Mouse (Mus musculus): Measurements from ENCODE around the gene Hist1h2bf. TPM values are rescaled to one million over a fixed set of nuclear protein-coding genes. Genes with fewer than 3 reads are reported as not detected.

Hist1h2bf gene
- polyA plus RNA-seq, 1 experiment = 4.5 TPM

- Histone ChIP-seq H3K36me3 (ENCODE audit: control insufficient read depth, insufficient read depth) (no peaks in the 10 kb centered on the region), H3K27me3 (ENCODE audit: control insufficient read depth, insufficient read depth, insufficient read length) (no peaks in the 10 kb centered on the region), H3K79me2 (ENCODE audit: control insufficient read depth, insufficient read depth) (no peaks in the 10 kb centered on the region), H3K79me3 (ENCODE audit: low read depth) (no peaks in the 10 kb centered on the region), H3K4me3 (ENCODE audit: insufficient read depth, poor library complexity, severe bottlenecking) (peak overlapping the region; percentile 25), H3ac (ENCODE audit: control insufficient read depth, insufficient read length, low read depth) (peak overlapping the region; percentile 36)
- TF ChIP-seq FOSL1 (IDR thresholded peaks at IDR 0.05; ENCODE audit: insufficient read depth, low read length, poor library complexity, severe bottlenecking) (no peak), MAX (IDR thresholded peaks at IDR 0.05) (no peak), MYOG (IDR thresholded peaks at IDR 0.05; ENCODE audit: control insufficient read depth, extremely low read depth, insufficient read length) (no peak), MYOD1 (IDR thresholded peaks at IDR 0.05; ENCODE audit: control insufficient read depth, insufficient read length, low read depth) (no peak), CTCF (IDR thresholded peaks at IDR 0.05; ENCODE audit: control insufficient read depth, insufficient read depth, insufficient read length) (no peak), CEBPB (IDR thresholded peaks at IDR 0.05; ENCODE audit: low read depth) (no peak), USF1 (IDR thresholded peaks at IDR 0.05; ENCODE audit: low read depth) (no peak)
Measured at GRCm38 (mm10) chr13:23530181-23530900, 43.7 kb downstream of the Hist1h2bf start.

DNA sequence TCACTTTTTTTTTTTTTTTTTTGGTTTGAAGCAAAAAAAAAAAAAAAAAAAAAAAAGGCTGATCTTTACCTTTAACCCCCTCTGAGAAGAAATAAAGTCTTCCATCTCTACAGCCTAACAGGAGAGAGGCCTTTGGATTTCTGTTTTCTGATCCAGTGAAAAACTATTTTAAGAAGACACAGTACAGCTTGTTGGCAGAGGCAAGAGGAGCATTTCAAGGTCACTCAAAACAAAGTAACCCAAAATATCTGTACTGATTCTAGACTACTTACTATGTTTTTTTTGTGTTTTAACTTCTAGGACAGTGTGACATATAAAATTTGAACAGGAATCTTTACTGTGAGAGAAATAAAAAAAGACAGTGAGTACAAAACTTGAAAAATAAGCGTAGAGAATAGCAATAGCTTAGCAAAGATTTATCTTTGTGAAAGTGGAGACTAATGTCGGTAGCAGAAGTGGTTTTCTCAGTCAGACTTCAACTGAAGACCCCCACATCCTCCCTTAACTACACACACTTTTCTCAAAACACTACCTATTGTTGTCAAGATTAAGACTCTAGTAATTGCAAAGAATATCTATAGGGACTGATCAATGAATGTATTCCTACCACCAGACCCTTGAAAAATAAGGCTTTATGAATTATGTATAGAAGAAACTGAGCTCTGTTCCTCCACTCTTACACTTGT, 44.4 kb downstream of the Hist1h2bf start:
- no peak overlapping the region for H3K4me3 ChIP-seq (ENCODE audit: insufficient read depth, poor library complexity, severe bottlenecking)
- no peaks in the 10 kb centered on the region for H3K79me3 ChIP-seq (ENCODE audit: low read depth)
- no peaks in the 10 kb centered on the region for H3K36me3 ChIP-seq (ENCODE audit: control insufficient read depth, insufficient read depth)
- H3K79me2 ChIP-seq (ENCODE audit: control insufficient read depth, insufficient read depth) = no peaks in the 10 kb centered on the region
- H3ac ChIP-seq (ENCODE audit: control insufficient read depth, insufficient read length, low read depth) = no peak overlapping the region
- TF ChIP-seq CTCF (IDR thresholded peaks at IDR 0.05; ENCODE audit: control insufficient read depth, insufficient read depth, insufficient read length) (no peak), MYOD1 (IDR thresholded peaks at IDR 0.05; ENCODE audit: control insufficient read depth, insufficient read length, low read depth) (no peak), FOSL1 (IDR thresholded peaks at IDR 0.05; ENCODE audit: insufficient read depth, low read length, poor library complexity, severe bottlenecking) (no peak), USF1 (IDR thresholded peaks at IDR 0.05; ENCODE audit: low read depth) (no peak), CEBPB (IDR thresholded peaks at IDR 0.05; ENCODE audit: low read depth) (no peak), MYOG (IDR thresholded peaks at IDR 0.05; ENCODE audit: control insufficient read depth, extremely low read depth, insufficient read length) (no peak), MAX (IDR thresholded peaks at IDR 0.05) (no peak)
- no peaks in the 10 kb centered on the region for H3K27me3 ChIP-seq (ENCODE audit: control insufficient read depth, insufficient read depth, insufficient read length)

DNA sequence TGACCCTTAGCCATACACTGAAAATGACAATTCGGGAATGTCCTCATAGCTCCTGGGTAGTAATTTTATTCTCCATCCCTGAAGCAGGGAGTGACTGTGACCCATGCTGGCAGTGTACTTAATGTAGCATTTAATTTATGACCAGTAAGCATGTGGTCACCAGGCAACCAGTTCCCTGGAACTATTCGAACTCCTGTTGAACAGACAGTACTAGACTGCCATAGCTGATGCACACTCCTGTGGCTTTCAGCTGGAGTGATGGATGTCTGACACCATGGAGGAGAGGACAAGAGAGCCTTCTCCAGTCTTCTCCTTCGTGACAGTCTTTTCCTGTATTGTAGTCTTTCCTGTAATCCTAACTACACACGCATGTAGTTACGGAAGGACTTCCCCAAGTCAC, 45.0 kb downstream of the Hist1h2bf start:
- no peak overlapping the region for H3K4me3 ChIP-seq (ENCODE audit: insufficient read depth, poor library complexity, severe bottlenecking)
- H3ac ChIP-seq (ENCODE audit: control insufficient read depth, insufficient read length, low read depth) = no peak overlapping the region
- TF ChIP-seq MYOG (IDR thresholded peaks at IDR 0.05; ENCODE audit: control insufficient read depth, extremely low read depth, insufficient read length) (no peak), MYOD1 (IDR thresholded peaks at IDR 0.05; ENCODE audit: control insufficient read depth, insufficient read length, low read depth) (no peak), USF1 (IDR thresholded peaks at IDR 0.05; ENCODE audit: low read depth) (no peak), CTCF (IDR thresholded peaks at IDR 0.05; ENCODE audit: control insufficient read depth, insufficient read depth, insufficient read length) (no peak), MAX (IDR thresholded peaks at IDR 0.05) (no peak), CEBPB (IDR thresholded peaks at IDR 0.05; ENCODE audit: low read depth) (no peak), FOSL1 (IDR thresholded peaks at IDR 0.05; ENCODE audit: insufficient read depth, low read length, poor library complexity, severe bottlenecking) (no peak)
- no peaks in the 10 kb centered on the region for H3K79me2 ChIP-seq (ENCODE audit: control insufficient read depth, insufficient read depth)
- no peaks in the 10 kb centered on the region for H3K27me3 ChIP-seq (ENCODE audit: control insufficient read depth, insufficient read depth, insufficient read length)
- no peaks in the 10 kb centered on the region for H3K79me3 ChIP-seq (ENCODE audit: low read depth)
- H3K36me3 ChIP-seq (ENCODE audit: control insufficient read depth, insufficient read depth) = no peaks in the 10 kb centered on the region

- Histone ChIP-seq H3K27me3 (ENCODE audit: control insufficient read depth, insufficient read depth, insufficient read length) (no peaks in the 10 kb centered on the region), H3ac (ENCODE audit: control insufficient read depth, insufficient read length, low read depth) (peak overlapping the region; percentile 36), H3K36me3 (ENCODE audit: control insufficient read depth, insufficient read depth) (no peaks in the 10 kb centered on the region), H3K79me3 (ENCODE audit: low read depth) (no peaks in the 10 kb centered on the region), H3K79me2 (ENCODE audit: control insufficient read depth, insufficient read depth) (no peaks in the 10 kb centered on the region), H3K4me3 (ENCODE audit: insufficient read depth, poor library complexity, severe bottlenecking) (peak overlapping the region; percentile 8)
- peak; percentile 7 for TF ChIP-seq CEBPB (IDR thresholded peaks at IDR 0.05; ENCODE audit: low read depth)
- peak; percentile 15 for TF ChIP-seq MAX (IDR thresholded peaks at IDR 0.05)
- no peak for TF ChIP-seq FOSL1 (IDR thresholded peaks at IDR 0.05; ENCODE audit: insufficient read depth, low read length, poor library complexity, severe bottlenecking)
- TF ChIP-seq USF1 (IDR thresholded peaks at IDR 0.05; ENCODE audit: low read depth) = peak; percentile 86
Measured at GRCm38 (mm10) chr13:23526312-23526711, 47.7 kb downstream of the Hist1h2bf start.

DNA sequence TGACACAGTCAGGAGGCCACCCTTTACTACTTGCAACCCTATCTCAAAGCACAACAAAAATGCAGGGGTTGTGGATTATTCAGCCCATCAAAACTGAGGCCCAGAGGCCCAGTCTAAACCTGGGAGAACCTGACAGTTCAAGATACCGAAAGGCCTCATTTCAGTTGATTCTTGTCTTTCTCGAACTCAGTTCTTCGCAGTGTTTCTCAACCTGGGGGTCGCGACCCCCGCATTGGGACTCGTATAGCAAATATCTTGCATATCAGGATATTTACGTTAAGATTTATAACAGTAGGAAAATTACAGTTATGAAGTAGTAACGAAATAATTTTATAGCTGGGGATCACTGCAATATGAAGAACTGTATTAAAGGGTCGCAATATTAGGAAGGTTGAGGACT, 48.1 kb downstream of the Hist1h2bf start:
- H3K27me3 ChIP-seq (ENCODE audit: control insufficient read depth, insufficient read depth, insufficient read length) = no peaks in the 10 kb centered on the region
- no peaks in the 10 kb centered on the region for H3K36me3 ChIP-seq (ENCODE audit: control insufficient read depth, insufficient read depth)
- TF ChIP-seq MAX (IDR thresholded peaks at IDR 0.05) (no peak), USF1 (IDR thresholded peaks at IDR 0.05; ENCODE audit: low read depth) (no peak), MYOG (IDR thresholded peaks at IDR 0.05; ENCODE audit: control insufficient read depth, extremely low read depth, insufficient read length) (no peak), MYOD1 (IDR thresholded peaks at IDR 0.05; ENCODE audit: control insufficient read depth, insufficient read length, low read depth) (no peak), CEBPB (IDR thresholded peaks at IDR 0.05; ENCODE audit: low read depth) (no peak), FOSL1 (IDR thresholded peaks at IDR 0.05; ENCODE audit: insufficient read depth, low read length, poor library complexity, severe bottlenecking) (no peak), CTCF (IDR thresholded peaks at IDR 0.05; ENCODE audit: control insufficient read depth, insufficient read depth, insufficient read length) (no peak)
- H3ac ChIP-seq (ENCODE audit: control insufficient read depth, insufficient read length, low read depth) = no peak overlapping the region
- H3K79me3 ChIP-seq (ENCODE audit: low read depth) = no peaks in the 10 kb centered on the region
- peak overlapping the region; percentile 8 for H3K4me3 ChIP-seq (ENCODE audit: insufficient read depth, poor library complexity, severe bottlenecking)
- no peaks in the 10 kb centered on the region for H3K79me2 ChIP-seq (ENCODE audit: control insufficient read depth, insufficient read depth)
